Mouse (Mus musculus) cerebellum, postnatal 25 days (tissue): Measurements from ENCODE around the gene Emc10.

Experiments used
- DNase-seq, 2 experiments: peaks; one replicate each; pipeline ENCODE4 v3.0.0; 2021; ENCODE audit warnings: mixed read lengths in 2 of 2

The Emc10 gene

GRCm38 (mm10) chr7:44463056-44463425 is 33.3 kb downstream of the Emc10 start:
- peak in 1 of 2 experiments; percentile 25 for DNase-seq

- DNase-seq = peak; percentile 58 to 75
Observed at GRCm38 (mm10) chr7:44462218-44463055, 33.9 kb downstream of the Emc10 start.

- DNase-seq = peak; percentile 38 to 49
Observed at GRCm38 (mm10) chr7:44461503-44462217, 34.7 kb downstream of the Emc10 start.

- peak; percentile 51 for DNase-seq
Observed at GRCm38 (mm10) chr7:44460767-44461502, 35.4 kb downstream of the Emc10 start.

- DNase-seq = peak; percentile 23 to 27
Observed at GRCm38 (mm10) chr7:44460067-44460466, 36.3 kb downstream of the Emc10 start.

GRCm38 (mm10) chr7:44456302-44456701 is 40.0 kb downstream of the Emc10 start:
- peak in 1 of 2 experiments; percentile 7 for DNase-seq

GRCm38 (mm10) chr7:44453256-44453655 is 43.1 kb downstream of the Emc10 start:
- peak in 1 of 2 experiments; percentile 7 for DNase-seq

- DNase-seq = peak; percentile 80 to 89
Observed at GRCm38 (mm10) chr7:44446070-44446855, 50.1 kb downstream of the Emc10 start.

- peak; percentile 57 to 62 for DNase-seq
Observed at GRCm38 (mm10) chr7:44445528-44445923, 50.8 kb downstream of the Emc10 start.

- DNase-seq = peak; percentile 58 to 61
Observed at GRCm38 (mm10) chr7:44444886-44445527, 51.3 kb downstream of the Emc10 start.

- peak; percentile 81 to 83 for DNase-seq
Observed at GRCm38 (mm10) chr7:44443268-44444173, 52.8 kb downstream of the Emc10 start.

GRCm38 (mm10) chr7:44442407-44442821 is 53.9 kb downstream of the Emc10 start:
- peak; percentile 72 for DNase-seq

- DNase-seq = peak; percentile 82 to 85
Observed at GRCm38 (mm10) chr7:44441648-44442109, 54.6 kb downstream of the Emc10 start.

GRCm38 (mm10) chr7:44441180-44441579 is 55.1 kb downstream of the Emc10 start:
- no peak for DNase-seq

- peak; percentile 22 to 32 for DNase-seq
Observed at GRCm38 (mm10) chr7:44440479-44440878, 55.9 kb downstream of the Emc10 start.
